Mouse (Mus musculus): ENCODE measurements at regions not wholly inside any gene's neighbourhood (a gene's known extent, or its start where the extent isn't known, plus 50 kb on each side); places are given as distances from the start of the nearest gene placed in this dataset.
A peak's percentile ranks its signal among the peaks of the same experiment; 100 is the strongest.
"Not testable (repeated sequence)": the region's sequence is repeated elsewhere in the genome, so short reads cannot be mapped to it uniquely, and the experiment has no call there.

DNA sequence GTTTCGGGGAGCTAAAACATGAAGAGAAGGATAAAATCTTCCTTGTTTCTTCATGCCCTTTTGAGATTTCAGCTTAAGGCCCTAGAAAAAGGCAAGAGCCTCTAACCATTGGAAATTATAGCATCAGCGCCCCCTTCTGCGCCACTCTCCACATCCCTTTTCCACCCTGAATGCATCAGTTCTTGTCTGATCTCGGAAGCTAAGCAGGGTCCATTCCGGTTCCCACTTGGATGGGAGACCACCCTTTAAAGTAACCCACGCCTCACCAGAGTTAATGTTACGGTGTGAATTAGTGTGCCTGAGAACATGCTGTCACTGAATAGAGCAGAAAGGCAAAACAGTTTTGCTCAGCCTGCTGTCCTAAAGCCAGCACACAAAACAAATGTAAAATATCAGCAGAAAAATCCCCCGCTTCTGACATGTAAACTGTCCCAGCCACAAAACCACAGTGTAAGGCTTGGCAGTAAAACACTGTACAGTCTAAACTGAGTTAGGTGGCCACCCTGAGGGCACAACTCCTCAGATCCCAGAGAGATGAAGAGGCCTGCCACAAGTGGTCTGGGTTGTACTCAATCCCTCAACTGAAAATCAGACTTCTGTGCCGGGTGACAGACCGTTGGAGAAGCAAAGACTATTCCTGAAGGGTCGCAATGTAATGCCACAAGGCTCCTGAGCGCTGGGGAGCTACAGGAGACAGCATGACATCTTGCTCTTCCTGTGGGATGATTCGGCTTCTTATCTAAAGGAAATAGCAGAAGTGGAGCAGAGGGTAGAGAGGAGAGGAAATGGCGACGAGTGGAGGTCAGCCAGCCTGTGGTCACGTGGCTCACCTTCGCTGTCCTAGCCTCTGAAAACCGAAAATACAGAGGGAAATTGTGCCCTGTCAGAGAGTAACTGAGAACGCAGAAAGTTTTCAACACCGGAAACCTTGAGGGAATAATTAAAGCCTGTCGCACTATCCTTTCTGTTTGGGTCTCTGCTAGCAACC is 176.2 kb downstream of the Kctd12 start:
- DNase-seq (ENCODE audit: low spot score in 2 of 2), result peak in 1 of 2 experiments; percentile 29

DNA sequence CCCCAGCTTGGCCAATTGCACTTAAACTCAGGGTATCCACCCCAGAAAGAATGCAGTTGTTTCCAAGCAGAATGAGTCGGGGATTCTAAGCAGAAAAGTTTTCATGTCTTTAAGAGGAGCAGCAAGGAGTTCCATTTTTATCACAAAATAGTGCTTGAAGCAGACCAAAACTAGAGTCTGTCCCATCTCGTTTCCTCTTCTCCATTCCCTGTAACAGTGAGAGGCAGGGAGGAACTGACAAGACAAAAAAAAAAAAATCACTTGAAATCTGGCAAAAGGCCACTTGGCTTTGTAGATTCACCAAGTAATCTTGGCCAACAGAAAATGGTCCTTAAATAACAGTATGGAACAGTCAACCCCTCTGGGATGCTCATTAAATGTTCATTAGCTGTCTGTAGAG is 186.8 kb downstream of the Kctd12 start:
- no peak for DNase-seq (ENCODE audit: low spot score in 2 of 2)

DNA sequence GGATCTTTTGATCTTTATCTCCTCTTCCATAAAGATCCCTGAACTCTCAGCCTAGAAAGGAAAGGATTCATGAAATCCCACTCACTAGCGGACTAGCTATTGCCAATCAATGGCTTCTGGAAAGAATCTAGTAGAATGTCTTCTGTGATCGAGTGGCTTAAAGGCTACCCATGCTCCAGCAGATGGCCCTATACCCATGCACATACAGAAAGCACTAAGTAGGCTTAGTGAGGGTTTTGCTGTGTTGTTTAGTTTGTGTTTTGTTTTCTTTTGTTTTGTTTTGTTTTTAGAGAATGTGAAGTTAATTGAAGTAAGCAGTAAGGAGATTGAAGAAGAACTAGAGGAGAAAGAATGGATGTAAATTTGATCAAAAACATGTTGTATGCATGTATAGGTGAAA is 187.5 kb downstream of the Kctd12 start:
- DNase-seq (ENCODE audit: low spot score in 2 of 2), result no peak

DNA sequence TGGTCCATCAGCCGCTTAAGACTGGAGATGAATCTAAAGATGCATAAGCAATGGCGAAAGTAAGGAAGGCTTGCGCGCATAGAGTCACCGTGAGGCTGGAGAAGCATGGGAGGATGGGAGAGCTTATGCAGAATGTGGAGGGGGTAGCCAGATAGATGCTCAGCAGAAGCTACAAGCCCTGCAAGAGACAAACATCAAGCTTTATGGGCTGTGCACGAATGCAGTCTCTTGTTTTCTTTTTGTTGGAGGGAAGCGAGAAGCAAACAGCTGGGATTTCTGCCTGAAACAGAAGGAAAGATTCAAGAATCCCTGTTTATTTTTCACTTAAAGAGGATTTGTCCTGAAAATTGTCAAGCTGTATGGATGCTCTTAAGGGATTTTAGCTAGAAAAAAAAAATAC is 188.7 kb downstream of the Kctd12 start:
- DNase-seq (ENCODE audit: low spot score in 2 of 2), result no peak

DNA sequence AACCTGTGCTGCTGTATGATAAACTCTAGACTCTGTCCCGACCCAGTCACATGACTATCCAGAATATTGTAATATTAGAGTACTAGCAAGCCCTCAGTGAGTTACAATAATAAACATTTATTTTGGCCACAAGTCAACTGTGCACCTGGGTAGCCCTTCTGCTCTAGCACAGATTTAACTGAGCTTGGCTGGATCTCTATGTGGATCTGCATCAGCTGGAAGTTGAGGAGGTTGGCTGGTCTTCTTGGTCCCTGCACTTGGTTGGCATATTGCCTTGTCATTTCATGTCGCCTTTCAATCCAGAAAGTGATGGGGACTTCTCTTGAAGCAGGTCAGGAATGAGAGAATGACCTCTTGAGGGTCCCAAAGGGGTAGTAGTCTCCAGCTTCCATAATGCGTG is 191.5 kb downstream of the Kctd12 start:
- DNase-seq (ENCODE audit: low spot score in 2 of 2), result no peak

DNA sequence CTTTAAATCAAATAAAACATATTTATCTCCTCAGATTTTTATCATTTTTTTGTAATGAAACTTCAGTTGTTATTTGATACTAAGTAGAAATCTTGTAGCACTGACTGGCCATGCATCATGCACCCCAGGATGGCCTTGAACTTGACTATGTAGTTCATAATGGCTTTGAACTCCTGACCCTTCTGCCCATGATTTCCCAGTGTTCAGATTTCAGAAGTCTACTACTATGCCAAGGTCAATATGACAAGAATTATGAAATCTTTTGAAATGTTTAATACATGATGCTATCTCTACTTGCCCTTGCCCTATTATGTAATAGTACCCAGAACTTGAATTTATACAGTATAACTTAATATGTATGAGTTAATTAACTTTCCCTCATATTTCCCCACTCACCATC is 200.2 kb downstream of the Kctd12 start:
- DNase-seq (ENCODE audit: low spot score in 2 of 2), result no peak

DNA sequence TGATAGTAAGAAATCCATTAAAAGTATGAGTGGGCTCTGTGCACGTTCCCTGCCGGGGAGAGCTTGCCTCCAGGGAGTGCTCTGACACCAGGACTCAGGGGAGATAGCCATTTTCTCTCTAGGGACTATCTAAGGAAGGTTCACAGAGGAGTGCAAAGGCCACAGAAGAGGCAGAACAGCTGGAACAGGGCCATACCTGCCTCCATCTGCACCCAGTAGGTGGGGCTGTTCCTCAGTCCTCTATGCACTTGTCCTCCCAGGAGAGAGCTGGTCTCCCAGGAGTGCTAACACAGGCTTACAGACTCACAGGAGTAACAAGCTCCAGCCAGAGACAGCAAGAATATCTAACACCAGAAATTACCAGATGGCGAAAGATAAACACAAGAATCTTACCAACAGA is 212.7 kb downstream of the Kctd12 start:
- DNase-seq (ENCODE audit: low spot score in 2 of 2), result peak; percentile 11 to 29

DNA sequence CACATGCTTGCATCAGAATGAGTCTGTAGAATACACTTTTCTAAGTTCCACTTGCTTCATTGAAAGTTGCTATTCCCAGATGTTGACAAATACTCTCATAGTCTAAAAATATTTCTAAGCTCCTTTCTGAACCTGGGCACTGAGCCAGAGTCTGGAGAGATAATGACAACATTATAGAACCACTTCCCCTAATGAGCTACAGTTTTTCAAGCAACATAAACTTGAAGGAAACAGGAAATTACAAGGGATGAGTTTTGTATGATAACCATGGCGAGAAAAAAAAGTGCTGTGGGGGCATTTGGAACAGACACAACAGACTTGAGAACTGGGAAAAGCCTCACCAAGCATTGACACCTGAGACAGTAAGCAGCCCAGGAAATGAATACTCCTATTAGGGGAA is 233.8 kb downstream of the Kctd12 start:
- DNase-seq (ENCODE audit: low spot score in 2 of 2), result no peak

DNA sequence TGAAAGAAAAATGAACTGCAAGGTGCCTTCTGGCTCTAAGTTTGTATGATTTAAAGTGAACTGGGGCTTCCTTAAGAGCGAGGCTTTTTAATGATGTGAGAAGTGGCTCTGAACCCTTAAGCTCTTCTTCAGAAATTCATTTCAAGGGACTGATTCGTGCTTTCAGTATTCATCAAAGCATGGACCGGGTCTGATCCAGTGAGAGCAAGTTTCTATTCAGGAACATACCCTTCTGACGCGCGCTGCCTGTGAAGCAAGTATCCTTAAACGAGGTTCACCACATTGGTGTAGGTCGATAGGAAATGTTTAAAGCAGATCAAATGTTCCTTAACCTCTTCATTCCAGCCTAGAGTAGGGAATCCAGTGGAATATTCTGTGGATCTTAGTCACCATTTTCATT is 240.1 kb downstream of the Kctd12 start:
- no peak for DNase-seq (ENCODE audit: low spot score in 2 of 2)

DNA sequence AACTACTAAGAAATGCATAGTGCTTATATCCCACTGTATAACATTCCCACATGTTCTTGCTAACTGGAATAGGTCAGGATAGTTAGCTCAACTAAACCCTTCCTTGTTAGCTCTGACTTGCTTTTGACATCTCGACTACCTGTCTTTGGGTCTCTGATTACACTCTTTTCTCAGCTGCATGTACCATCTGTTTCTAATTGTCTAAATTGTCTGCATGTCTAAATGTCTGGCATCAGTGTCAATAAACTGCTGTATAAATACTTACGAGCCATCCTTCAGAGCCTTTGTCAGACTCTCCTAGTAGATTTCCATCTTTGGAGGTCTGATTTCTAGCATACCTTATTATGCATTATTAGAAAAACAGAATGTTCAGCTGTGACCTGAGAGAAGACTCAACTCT is 245.8 kb downstream of the Kctd12 start:
- DNase-seq (ENCODE audit: low spot score in 2 of 2), result no peak

DNA sequence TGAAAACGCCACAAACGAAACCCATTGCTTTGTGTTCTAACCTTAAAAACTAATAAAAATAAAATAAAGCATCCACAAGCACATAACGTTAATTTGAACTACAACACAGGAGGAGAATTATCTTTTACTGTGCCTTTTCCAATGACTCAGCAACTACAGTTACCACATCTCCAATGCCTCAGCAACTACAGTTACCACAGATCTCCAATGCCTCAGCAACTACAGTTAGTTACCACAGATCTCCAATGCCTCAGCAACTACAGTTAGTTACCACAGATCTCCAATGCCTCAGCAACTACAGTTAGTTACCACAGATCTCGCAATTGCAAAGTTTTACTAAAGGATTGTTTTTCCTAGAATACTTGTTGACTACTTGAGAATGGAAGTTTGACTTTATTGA is 248.7 kb downstream of the Kctd12 start:
- DNase-seq (ENCODE audit: low spot score in 2 of 2), result not testable (repeated sequence)

DNA sequence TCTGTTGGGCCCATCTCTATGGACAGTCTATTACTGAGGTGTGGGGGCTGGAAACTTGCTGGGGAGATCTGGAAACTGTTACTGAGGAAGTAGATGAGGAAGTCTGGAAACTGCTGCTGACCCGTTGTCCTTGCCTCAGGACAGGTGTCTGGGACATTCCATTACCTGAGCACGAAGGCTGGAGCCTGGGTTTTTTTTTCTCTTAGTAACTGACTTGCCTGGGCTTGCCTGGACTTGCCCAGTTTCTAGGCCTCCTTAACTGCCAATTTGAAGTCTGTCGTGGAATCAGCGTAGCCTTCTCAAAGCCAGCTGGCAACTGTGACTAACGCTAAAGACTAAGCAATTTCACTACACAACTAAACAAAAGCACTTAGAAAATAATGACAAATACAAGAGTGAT is 250.7 kb downstream of the Kctd12 start:
- no peak for DNase-seq (ENCODE audit: low spot score in 2 of 2)

DNA sequence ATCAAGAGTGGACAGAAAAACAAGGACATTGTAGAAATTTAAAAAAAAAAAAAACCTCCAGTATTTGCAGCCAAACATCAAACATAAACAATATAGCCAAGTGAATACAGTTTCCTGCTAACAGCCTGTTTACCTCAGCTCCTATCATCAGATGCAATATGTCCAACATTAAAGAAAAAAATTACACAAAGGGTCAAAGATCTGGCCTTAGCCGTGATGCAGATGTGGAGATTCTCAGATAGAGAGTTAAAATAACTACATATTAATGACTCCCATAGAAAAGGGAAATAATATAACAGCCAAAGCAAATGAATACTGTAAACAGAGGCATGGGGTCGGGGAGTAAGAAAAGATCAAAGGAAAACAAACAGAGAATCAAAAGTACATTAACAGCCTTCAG is 259.8 kb downstream of the Kctd12 start:
- no peak for DNase-seq (ENCODE audit: low spot score in 2 of 2)

DNA sequence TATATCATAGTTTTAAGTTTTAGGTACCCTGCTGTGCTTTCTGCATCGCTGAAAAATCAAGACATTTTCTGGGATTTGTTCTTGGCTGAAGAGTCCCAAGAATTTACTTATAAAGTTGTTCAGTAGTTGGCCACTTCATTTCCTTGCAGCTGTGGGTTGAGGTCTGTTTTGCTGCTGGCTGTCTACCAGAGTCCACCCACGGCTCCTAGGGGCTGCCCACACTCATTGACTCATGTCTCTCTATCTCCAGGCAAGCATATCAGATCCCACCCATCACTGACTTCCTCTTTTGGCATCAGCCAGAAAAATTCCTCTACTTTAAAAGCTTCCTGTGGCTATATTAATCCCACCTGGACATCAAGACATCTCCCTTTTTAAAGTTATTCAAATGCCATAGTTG is 263.9 kb downstream of the Kctd12 start:
- no peak for DNase-seq (ENCODE audit: low spot score in 2 of 2)

DNA sequence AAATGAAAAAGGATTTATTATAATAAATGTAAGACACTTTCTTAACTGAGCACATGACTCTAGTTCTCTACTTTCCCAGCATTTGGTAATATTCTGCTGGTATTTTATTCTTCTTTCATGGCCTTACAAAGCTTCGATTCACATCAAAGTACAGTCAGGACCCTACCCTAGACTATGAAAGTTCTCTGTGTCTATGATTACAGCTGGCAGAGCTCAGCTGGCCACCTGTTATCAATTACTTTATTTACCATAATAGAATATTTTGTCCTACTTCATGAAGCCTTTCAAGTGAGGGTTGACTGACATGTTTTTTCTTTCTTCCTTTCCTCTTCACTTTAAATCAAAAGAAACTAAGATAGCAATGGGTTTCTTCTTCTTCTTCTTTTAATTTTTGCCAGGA is 269.8 kb downstream of the Kctd12 start:
- DNase-seq (ENCODE audit: low spot score in 2 of 2), result no peak

DNA sequence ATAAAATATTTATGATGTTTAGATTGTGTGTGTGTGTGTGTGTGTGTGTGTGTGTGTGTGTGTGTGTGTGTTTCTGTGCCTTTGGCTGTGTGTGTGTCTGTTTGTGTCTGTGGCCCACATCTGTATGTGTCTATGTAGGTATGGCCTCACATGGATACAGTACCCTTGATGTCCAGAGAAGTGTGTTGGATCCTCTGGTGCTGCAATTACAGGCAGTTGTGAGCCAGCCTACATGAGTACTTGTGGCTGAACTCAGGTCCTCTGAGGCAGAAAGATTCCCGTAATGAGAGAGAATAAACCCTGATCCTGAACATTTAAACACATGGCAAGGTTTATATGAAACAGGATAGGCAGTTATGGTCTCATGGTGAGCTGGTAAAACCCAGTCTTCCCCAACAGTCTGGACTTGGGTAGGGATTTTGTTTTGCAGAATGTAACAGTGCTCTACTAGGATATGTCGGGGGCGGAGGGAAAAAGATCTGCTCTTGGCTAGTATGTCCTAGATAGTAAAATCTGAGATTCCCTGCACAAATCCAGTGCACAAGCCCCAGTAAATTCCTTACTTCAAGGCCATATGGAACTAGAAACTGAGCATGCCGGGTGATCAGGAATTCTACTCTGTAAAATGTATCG is 275.6 kb downstream of the Kctd12 start:
- no peak for DNase-seq (ENCODE audit: low spot score in 2 of 2)

DNA sequence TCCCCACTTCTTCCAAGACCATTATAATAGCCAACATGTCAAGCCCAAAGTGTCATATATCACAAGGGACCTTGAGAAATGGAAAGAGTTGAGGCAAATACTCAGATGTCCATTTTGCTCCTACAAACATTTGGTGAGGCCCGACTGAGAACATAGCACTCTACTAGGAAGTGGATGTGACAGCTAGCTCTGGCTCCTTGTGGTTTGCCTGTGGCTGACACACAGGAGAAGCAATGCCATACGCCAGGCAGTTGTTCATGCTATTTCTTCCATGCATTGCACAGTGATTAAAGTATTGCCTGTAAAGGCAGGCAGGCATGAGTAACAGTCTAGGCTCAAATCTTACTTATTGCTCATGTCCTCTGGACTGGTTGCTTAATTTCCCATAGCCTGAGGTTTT is 281.3 kb downstream of the Kctd12 start:
- no peak for DNase-seq (ENCODE audit: low spot score in 2 of 2)

DNA sequence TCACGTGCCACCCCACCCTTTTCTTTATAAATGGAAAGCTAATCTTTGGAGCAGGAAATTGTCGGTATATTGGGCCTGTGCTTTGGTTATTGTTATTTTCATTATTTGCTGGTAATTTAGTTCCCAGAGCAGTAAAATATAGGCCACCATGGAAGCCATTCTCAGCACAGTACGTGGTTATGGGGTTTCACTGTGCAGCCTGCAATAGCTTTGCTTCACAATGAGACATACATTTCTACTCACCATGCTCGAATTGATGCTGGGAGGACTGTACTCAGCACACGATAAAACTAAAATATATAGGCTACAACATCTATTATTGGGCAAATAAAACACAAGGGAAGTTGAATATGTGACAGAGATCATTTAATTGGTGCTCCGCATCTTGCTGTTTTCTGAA is 282.0 kb downstream of the Kctd12 start:
- DNase-seq (ENCODE audit: low spot score in 2 of 2), result no peak

DNA sequence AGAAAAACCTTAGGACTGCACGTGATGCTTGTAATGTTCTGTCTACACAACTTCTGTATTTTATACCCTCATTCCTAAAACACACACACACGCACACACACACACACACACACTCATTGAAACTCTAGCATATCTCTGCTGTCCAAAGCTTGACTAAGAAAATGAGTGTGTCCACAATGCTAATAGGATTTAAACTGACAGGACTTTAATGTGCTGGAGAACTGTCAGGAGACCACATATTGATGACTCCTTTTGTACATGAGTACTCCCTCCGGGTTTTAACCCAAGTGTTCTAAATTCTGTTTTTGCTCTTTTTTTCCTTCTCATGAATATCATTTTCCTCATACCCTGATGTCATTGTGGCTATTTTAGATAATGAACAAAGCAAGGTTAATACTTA is 283.4 kb downstream of the Kctd12 start:
- no peak for DNase-seq (ENCODE audit: low spot score in 2 of 2)

DNA sequence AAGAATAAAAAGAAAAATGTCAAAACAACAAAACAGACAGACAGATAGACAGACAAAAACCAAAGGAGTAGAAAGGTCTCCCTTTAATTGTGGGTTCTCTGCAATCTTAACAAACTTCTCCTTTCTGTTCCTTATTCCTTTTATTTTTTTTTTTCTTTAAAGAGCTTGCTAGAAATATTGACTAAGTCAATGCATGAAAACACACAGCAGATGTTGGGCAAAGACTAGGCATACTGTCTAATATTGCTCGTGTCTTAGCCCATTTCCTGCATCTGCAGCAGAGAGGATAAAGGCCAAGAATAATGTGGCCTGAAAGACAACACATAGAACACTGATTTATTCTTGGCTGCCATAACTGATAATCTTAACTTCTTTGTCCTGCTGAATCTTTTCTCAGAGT is 295.6 kb downstream of the Kctd12 start:
- DNase-seq (ENCODE audit: low spot score in 2 of 2), result no peak

DNA sequence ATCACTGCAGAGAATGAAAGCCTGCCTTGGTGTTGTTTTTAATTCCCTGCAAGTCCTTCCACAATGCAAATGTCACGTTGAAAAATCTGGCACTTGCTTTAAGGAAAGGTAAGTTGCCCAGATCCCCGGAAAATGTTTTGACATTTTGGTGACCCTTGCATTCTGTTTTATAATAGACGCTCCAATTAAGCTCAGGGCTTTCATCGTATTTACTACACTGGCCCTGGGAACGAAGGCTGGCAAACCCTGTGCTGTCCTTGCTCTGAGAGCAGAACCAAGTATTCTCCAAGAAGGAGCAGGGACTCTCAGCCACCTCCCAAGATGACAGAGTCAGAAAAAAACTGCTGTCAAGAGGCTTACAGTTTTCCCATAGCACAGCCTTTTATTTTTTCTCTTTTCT is 305.9 kb downstream of the Kctd12 start:
- DNase-seq (ENCODE audit: low spot score in 2 of 2), result no peak

DNA sequence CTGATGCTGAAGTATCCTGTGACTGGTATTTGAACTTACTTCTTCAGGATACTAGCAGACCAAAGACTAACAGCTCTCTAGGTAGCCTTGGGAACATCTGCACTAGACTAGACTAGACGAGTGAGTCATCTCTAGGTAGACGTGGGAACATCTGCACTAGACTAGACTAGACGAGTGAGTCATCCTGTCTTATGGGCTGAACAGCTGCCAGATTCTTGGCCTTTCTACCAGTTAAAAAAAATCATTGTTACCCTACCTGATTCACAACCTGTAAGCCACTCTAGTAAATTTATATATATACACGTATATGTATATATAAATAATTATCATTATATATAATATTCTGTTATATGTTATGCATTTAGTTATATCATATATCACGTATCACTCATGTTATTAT is 307.8 kb downstream of the Kctd12 start:
- no peak for DNase-seq (ENCODE audit: low spot score in 2 of 2)

DNA sequence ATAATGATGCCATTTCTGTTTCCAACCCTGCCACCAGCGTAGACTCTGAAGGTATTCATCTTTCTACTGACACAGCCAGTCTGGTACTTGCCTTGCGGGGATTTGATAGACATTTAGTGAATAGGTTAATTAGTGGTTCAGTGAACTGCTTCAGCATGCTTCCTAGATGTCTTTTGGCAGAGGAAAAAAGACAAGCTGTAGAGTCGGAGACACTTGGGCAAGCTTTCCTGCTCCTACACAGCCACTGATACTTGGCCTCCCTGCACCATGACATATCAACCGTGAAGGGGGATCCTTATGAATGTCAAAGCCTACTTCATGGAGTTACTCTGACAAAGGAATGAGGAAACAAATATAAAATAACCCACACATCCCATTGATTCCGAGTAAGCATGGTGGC is 308.7 kb downstream of the Kctd12 start:
- no peak for DNase-seq (ENCODE audit: low spot score in 2 of 2)
